Mouse (Mus musculus) cerebellum, adult 9-10 months (tissue): ENCODE measurements around the gene Gm17018.

ENCODE experiments used
- DNase-seq: peaks from one replicate; pipeline ENCODE4 v3.0.0; 2022

Gene Gm17018

GRCm38 (mm10) chr19:45592916-45593315, 32.5 kb downstream of the Gm17018 start:
- peak; percentile 67 for DNase-seq

- DNase-seq, result no peak
Observed at GRCm38 (mm10) chr19:45594079-45594478, 33.7 kb downstream of the Gm17018 start.

- no peak for DNase-seq
Observed at GRCm38 (mm10) chr19:45595481-45595880, 35.1 kb downstream of the Gm17018 start.

- no peak for DNase-seq
Observed at GRCm38 (mm10) chr19:45596019-45596418, 35.6 kb downstream of the Gm17018 start.

GRCm38 (mm10) chr19:45596434-45596833, 36.0 kb downstream of the Gm17018 start:
- DNase-seq, result no peak

- DNase-seq, result no peak
Observed at GRCm38 (mm10) chr19:45597106-45597505, 36.7 kb downstream of the Gm17018 start.

GRCm38 (mm10) chr19:45602606-45603005, 42.2 kb downstream of the Gm17018 start:
- DNase-seq, result no peak

GRCm38 (mm10) chr19:45606701-45607100, 46.3 kb downstream of the Gm17018 start:
- DNase-seq, result peak; percentile 67

GRCm38 (mm10) chr19:45607479-45607878, 47.1 kb downstream of the Gm17018 start:
- DNase-seq, result no peak

- DNase-seq, result no peak
Observed at GRCm38 (mm10) chr19:45608648-45609339, 48.4 kb downstream of the Gm17018 start.

GRCm38 (mm10) chr19:45610823-45611222, 50.4 kb downstream of the Gm17018 start:
- peak; percentile 56 for DNase-seq

- peak; percentile 55 for DNase-seq
Observed at GRCm38 (mm10) chr19:45614375-45614774, 54.0 kb downstream of the Gm17018 start.

- no peak for DNase-seq
Observed at GRCm38 (mm10) chr19:45614928-45615327, 54.5 kb downstream of the Gm17018 start.

GRCm38 (mm10) chr19:45615415-45616213, 55.2 kb downstream of the Gm17018 start:
- DNase-seq, result no peak

GRCm38 (mm10) chr19:45616214-45616518, 55.8 kb downstream of the Gm17018 start:
- DNase-seq, result no peak

GRCm38 (mm10) chr19:45616735-45617134, 56.3 kb downstream of the Gm17018 start:
- DNase-seq, result no peak

GRCm38 (mm10) chr19:45618184-45618583, 57.8 kb downstream of the Gm17018 start:
- no peak for DNase-seq

- DNase-seq, result no peak
Observed at GRCm38 (mm10) chr19:45619744-45620501, 59.5 kb downstream of the Gm17018 start.

GRCm38 (mm10) chr19:45621061-45621460, 60.6 kb downstream of the Gm17018 start:
- DNase-seq, result no peak

GRCm38 (mm10) chr19:45622144-45622543, 61.7 kb downstream of the Gm17018 start:
- DNase-seq, result no peak

GRCm38 (mm10) chr19:45623710-45624109, 63.3 kb downstream of the Gm17018 start:
- no peak for DNase-seq

GRCm38 (mm10) chr19:45627036-45627435, 66.6 kb downstream of the Gm17018 start:
- DNase-seq, result no peak

GRCm38 (mm10) chr19:45628649-45629048, 68.2 kb downstream of the Gm17018 start:
- no peak for DNase-seq

- no peak for DNase-seq
Observed at GRCm38 (mm10) chr19:45629219-45629618, 68.8 kb downstream of the Gm17018 start.
